Mouse (Mus musculus) embryonic stem cell, embryonic (primary cell): ENCODE measurements around the gene Hes7.

Experiments
- CTCF ChIA-PET, 4 experiments: fragments of 300-600 bp in 2 of 4; fragments of 350-600 bp in 2 of 4; sonication (Branson Sonifier 250); formaldehyde crosslinking; loops; one replicate each; lab custom pipeline; 2022; ENCODE audit warnings: inconsistent platforms in 2 of 4; lab: Charles Lee
- POLR2A ChIA-PET, 4 experiments: fragments of 300-600 bp in 2 of 4; fragments of 350-600 bp in 2 of 4; sonication (Branson Sonifier 250); formaldehyde crosslinking; loops; one replicate each; lab custom pipeline; 2022; ENCODE audit warnings: antibody characterized with exemption in 4 of 4, inconsistent platforms in 1 of 4; lab: Charles Lee

Gene Hes7

GRCm38 (mm10) chr11:69111865-69112264, 8.3 kb upstream of the Hes7 start:
- POLR2A ChIA-PET = interaction anchor here (0.9 to 19.2 kb wide), 22 partner anchors 9 to 213 kb away, joined by 3 to 269 read pairs (median 7); partner anchors contain the start of genes 9130213A22Rik (in 2 of the 4), Hes7 (in 2 of the 4), Per1 (in 2 of the 4) and Tmem107 (in 2 of the 4)

GRCm38 (mm10) chr11:69114018-69114417, 6.2 kb upstream of the Hes7 start:
- POLR2A ChIA-PET = interaction anchor here (0.6 to 19.2 kb wide), 12 partner anchors 14 to 109 kb away, joined by 3 to 269 read pairs (median 6); partner anchors contain the start of genes Tmem107 (in 2 of the 4), Per1 (in 1 of the 4) and Vamp2 (in 1 of the 4)

More at GRCm38 (mm10) chr11:69111865-69112264, 8.3 kb upstream of the Hes7 start:
- CTCF ChIA-PET = interaction anchor here (0.5 to 1.8 kb wide), 5 partner anchors 11 to 207 kb away, joined by 3 to 7 read pairs (median 3); partner anchors contain the start of gene 9130213A22Rik (in 1 of the 4)

GRCm38 (mm10) chr11:69114621-69115020, 5.6 kb upstream of the Hes7 start:
- CTCF ChIA-PET = interaction anchor here in 1 of 4 experiments (0.6 to 0.7 kb wide), 2 partner anchors 34 to 79 kb away, joined by 3 read pairs; no protein-coding TSS in a partner anchor

More at GRCm38 (mm10) chr11:69114018-69114417, 6.2 kb upstream of the Hes7 start:
- CTCF ChIA-PET = interaction anchor here in 2 of 4 experiments (0.6 to 1.0 kb wide), 3 partner anchors 8 to 78 kb away, joined by 3 read pairs; partner anchors contain the start of gene 9130213A22Rik (in 1 of the 2)

GRCm38 (mm10) chr11:69116843-69117242, 3.4 kb upstream of the Hes7 start:
- ChIA-PET CTCF (interaction anchor here in 1 of 4 experiments (0.7 kb wide), 1 partner anchor 155 kb away, joined by 3 read pairs; no protein-coding TSS in a partner anchor), POLR2A (interaction anchor here in 2 of 4 experiments (0.7 to 19.2 kb wide), 5 partner anchors 24 to 76 kb away, joined by 3 to 269 read pairs (median 6); partner anchors contain the start of genes Per1 (in 1 of the 2), Tmem107 (in 1 of the 2) and Vamp2 (in 1 of the 2))

More at GRCm38 (mm10) chr11:69114621-69115020, 5.6 kb upstream of the Hes7 start:
- POLR2A ChIA-PET = interaction anchor here (0.6 to 19.2 kb wide), 11 partner anchors 14 to 109 kb away, joined by 3 to 269 read pairs (median 5); partner anchors contain the start of genes Per1 (in 1 of the 4), Tmem107 (in 1 of the 4) and Vamp2 (in 1 of the 4)

GRCm38 (mm10) chr11:69117737-69118695, 2.2 kb upstream of the Hes7 start:
- ChIA-PET POLR2A (interaction anchor here (0.5 to 19.2 kb wide), 26 partner anchors 9 to 374 kb away, joined by 3 to 269 read pairs (median 5); partner anchors contain the start of genes Per1 (in 2 of the 4), Borcs6 (in 1 of the 4) and Vamp2 (in 1 of the 4)), CTCF (interaction anchor here in 2 of 4 experiments (0.6 to 1.0 kb wide), 4 partner anchors 9 to 760 kb away, joined by 3 to 5 read pairs (median 4); no protein-coding TSS in a partner anchor)

- POLR2A ChIA-PET = interaction anchor here (0.6 to 19.2 kb wide), 24 partner anchors 10 to 584 kb away, joined by 3 to 269 read pairs (median 4); partner anchors contain the start of genes Per1 (in 2 of the 4), Borcs6 (in 1 of the 4) and Vamp2 (in 1 of the 4)
Observed at GRCm38 (mm10) chr11:69118765-69119164, 1.4 kb upstream of the Hes7 start.

GRCm38 (mm10) chr11:69119446-69120155, 603 bp upstream of the Hes7 start:
- CTCF ChIA-PET = interaction anchor here in 2 of 4 experiments (0.9 to 1.9 kb wide), 2 partner anchors 25 to 53 kb away, joined by 3 to 4 read pairs; partner anchors contain the start of gene Per1 (in 1 of the 2)

More at GRCm38 (mm10) chr11:69118765-69119164, 1.4 kb upstream of the Hes7 start:
- CTCF ChIA-PET = interaction anchor here (0.6 to 1.0 kb wide), 6 partner anchors 9 to 865 kb away, joined by 3 to 5 read pairs (median 3); no protein-coding TSS in a partner anchor

GRCm38 (mm10) chr11:69121001-69121740, 967 bp downstream of the Hes7 start:
- POLR2A ChIA-PET = interaction anchor here (0.6 to 19.2 kb wide), 40 partner anchors 10 to 460 kb away, joined by 3 to 269 read pairs (median 6); partner anchors contain the start of genes Borcs6 (in 2 of the 4), Per1 (in 2 of the 4), Tmem107 (in 1 of the 4) and Trp53 (in 1 of the 4)
- CTCF ChIA-PET = interaction anchor here (0.6 to 3.1 kb wide), 13 partner anchors 10 to 702 kb away, joined by 3 to 14 read pairs (median 4); partner anchors contain the start of genes Borcs6 (in 1 of the 4) and Per1 (in 1 of the 4)

More at GRCm38 (mm10) chr11:69119446-69120155, 603 bp upstream of the Hes7 start:
- POLR2A ChIA-PET = interaction anchor here (0.5 to 19.2 kb wide), 19 partner anchors 9 to 461 kb away, joined by 3 to 269 read pairs (median 11); partner anchors contain the start of genes Borcs6 (in 1 of the 4), Per1 (in 1 of the 4), Trp53 (in 1 of the 4) and Vamp2 (in 1 of the 4)

- ChIA-PET POLR2A (interaction anchor here (0.6 to 19.2 kb wide), 49 partner anchors 9 to 1746 kb away, joined by 3 to 269 read pairs (median 5); partner anchors contain the start of genes Borcs6 (in 2 of the 4), Per1 (in 2 of the 4), Tmem107 (in 1 of the 4) and Trp53 (in 1 of the 4)), CTCF (interaction anchor here (0.6 to 3.1 kb wide), 17 partner anchors 8 to 701 kb away, joined by 3 to 14 read pairs (median 4); partner anchors contain the start of genes Borcs6 (in 1 of the 4) and Per1 (in 1 of the 4))
Observed at GRCm38 (mm10) chr11:69121741-69122335, 1.6 kb downstream of the Hes7 start.

- POLR2A ChIA-PET = interaction anchor here (0.6 to 19.2 kb wide), 45 partner anchors 9 to 1746 kb away, joined by 3 to 269 read pairs (median 6); partner anchors contain the start of genes Borcs6 (in 2 of the 4), Per1 (in 2 of the 4), Tmem107 (in 1 of the 4) and Trp53 (in 1 of the 4)
- CTCF ChIA-PET = interaction anchor here (0.5 to 3.1 kb wide), 14 partner anchors 9 to 701 kb away, joined by 3 to 14 read pairs (median 4); partner anchors contain the start of gene Borcs6 (in 1 of the 4)
Observed at GRCm38 (mm10) chr11:69122336-69122951, 2.2 kb downstream of the Hes7 start, which contains the start of gene 9130213A22Rik. TSS of gene 9130213A22Rik (minus strand) at chr11:69122589.

GRCm38 (mm10) chr11:69123056-69123692, 3.0 kb downstream of the Hes7 start:
- ChIA-PET CTCF (interaction anchor here (0.5 to 3.1 kb wide), 9 partner anchors 11 to 214 kb away, joined by 3 to 14 read pairs (median 4); no protein-coding TSS in a partner anchor), POLR2A (interaction anchor here (0.6 to 19.2 kb wide), 33 partner anchors 10 to 584 kb away, joined by 3 to 269 read pairs (median 9); partner anchors contain the start of genes Borcs6 (in 2 of the 4), Per1 (in 2 of the 4) and Vamp2 (in 1 of the 4))

- CTCF ChIA-PET = interaction anchor here (0.5 to 3.1 kb wide), 11 partner anchors 10 to 215 kb away, joined by 3 to 14 read pairs (median 4); partner anchors contain the start of gene Per1 (in 1 of the 4)
- POLR2A ChIA-PET = interaction anchor here (0.5 to 19.2 kb wide), 33 partner anchors 10 to 583 kb away, joined by 3 to 269 read pairs (median 7); partner anchors contain the start of genes Borcs6 (in 3 of the 4), Per1 (in 2 of the 4) and Vamp2 (in 1 of the 4)
Observed at GRCm38 (mm10) chr11:69123693-69124497, 3.7 kb downstream of the Hes7 start.
